Comparison of ENCODE assay signal across 10 mouse cellular contexts in the genomic region with DNA sequence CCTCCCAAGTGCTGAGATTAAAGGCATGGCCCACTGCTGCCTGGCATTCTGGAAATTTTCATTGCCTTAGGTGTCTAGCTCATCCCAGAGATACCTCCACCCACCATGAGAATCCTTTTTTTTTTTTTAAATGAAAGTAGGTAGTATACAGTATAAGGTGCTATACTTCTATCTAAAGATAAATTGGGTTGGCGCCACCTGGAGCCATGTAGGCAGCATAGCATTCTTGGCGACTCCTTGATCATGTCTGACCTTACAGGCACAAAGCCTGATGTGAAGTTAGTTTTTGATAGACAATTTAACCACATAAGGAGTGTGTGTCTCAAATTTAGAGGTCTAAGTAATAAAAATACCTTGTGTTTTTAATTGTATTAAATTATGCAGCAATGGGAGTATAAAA.
DNase-seq lines count a peak whose midpoint lies in the region; ATAC-seq and TF ChIP-seq lines count a peak whose summit lies in the region.
"Had no signal": no experiment of that assay in that cellular context is flagged by ENCODE, and none has a peak within 500 bp of the region (broad histone marks: within the 10 kb centered on the region; RNA-seq: fewer than 3 reads in every experiment).

No protein-coding gene starts in this region.

- intact Hi-C loops in heart, adult 2 months (cut with DNase I), result loop anchor here (5.0 kb wide), 1 partner anchor 75 kb away; no protein-coding TSS in a partner anchor

- TF ChIP-seq POLR2A in heart, adult 2 months (IDR thresholded peaks at IDR 0.05; ENCODE audit: insufficient read depth, low read depth, low read length), result no peak

- WGBS in heart, adult 2 months, result 68% methylated on average over 2 of the region's 2 CpGs
- 58% methylated on average over 2 of the region's 2 CpGs for WGBS in neural tube, embryonic 14.5 days
- WGBS in neural tube, embryonic 15.5 days, result 56% methylated on average over 2 of the region's 2 CpGs
- 59% methylated on average over 2 of the region's 2 CpGs for WGBS in heart, embryonic 12.5 days

- TF ChIP-seq EP300 in heart, adult 2 months (IDR thresholded peaks at IDR 0.05; ENCODE audit: insufficient read depth, low read depth, low read length), result no peak

- H3K4me1 ChIP-seq in heart, adult 2 months (ENCODE audit: control insufficient read depth, insufficient read depth, low read length), result peaks cover 7% of the 10 kb centered on the region
- H3K4me1 ChIP-seq in neural tube, embryonic 14.5 days (ENCODE audit: control insufficient read depth, insufficient read depth, low read length), result no peaks in the 10 kb centered on the region
- H3K4me1 ChIP-seq in neural tube, embryonic 15.5 days, result no peaks in the 10 kb centered on the region
- 0 out of 2 replicates have a peak, but pooled peaks cover 3% of the 10 kb centered on the region for H3K4me1 ChIP-seq in heart, embryonic 12.5 days (replicated peaks)
- H3K4me1 ChIP-seq: embryonic facial prominence, embryonic 15.5 days had no signal

- H3K36me3 ChIP-seq in heart, adult 2 months (ENCODE audit: control insufficient read depth, insufficient read depth, low read length), result peaks cover 4% of the 10 kb centered on the region; the same call in 1 of the 2 replicates
- no peaks in the 10 kb centered on the region for H3K36me3 ChIP-seq in neural tube, embryonic 14.5 days (ENCODE audit: control insufficient read depth, insufficient read depth, low read length)
- H3K36me3 ChIP-seq in neural tube, embryonic 15.5 days, result no peaks in the 10 kb centered on the region
- H3K36me3 ChIP-seq in heart, embryonic 12.5 days, result no peaks in the 10 kb centered on the region
- H3K36me3 ChIP-seq: embryonic facial prominence, embryonic 15.5 days had no signal

- peak; percentile 51; the same call in 1 of the 2 replicates for ATAC-seq in neural tube, embryonic 14.5 days (ENCODE audit: low read depth)
- ATAC-seq in neural tube, embryonic 15.5 days (ENCODE audit: low FRiP score), result no peak
- ATAC-seq in heart, embryonic 12.5 days (ENCODE audit: insufficient number of reproducible peaks, low FRiP score), result no peak

- no peak for DNase-seq in heart, adult 2 months
- DNase-seq in heart, adult 9 months (ENCODE audit: low spot score in 2 of 2), result no peak
- peak; percentile 1 for DNase-seq in c-Kit-positive CD71-negative TER-119-negative erythroid progenitor cells, embryonic 14.5 days (ENCODE audit: low read depth)
- DNase-seq in lung, postnatal 36 days, result peak; percentile 64
- DNase-seq in layer of hippocampus, postnatal 25 days (ENCODE audit: extremely low spot score in 1 of 2, low spot score in 1 of 2), result no peak

- no peaks in the 10 kb centered on the region for H3K27me3 ChIP-seq in heart, adult 2 months (ENCODE audit: control insufficient read depth, insufficient read depth, low read length)
- no peaks in the 10 kb centered on the region for H3K27me3 ChIP-seq in neural tube, embryonic 14.5 days (ENCODE audit: control insufficient read depth, insufficient read depth, low read length)
- no peaks in the 10 kb centered on the region for H3K27me3 ChIP-seq in neural tube, embryonic 15.5 days (replicated peaks)
- no peaks in the 10 kb centered on the region for H3K27me3 ChIP-seq in heart, embryonic 12.5 days (replicated peaks)
- H3K27me3 ChIP-seq: embryonic facial prominence, embryonic 15.5 days had no signal

- H3K4me3 ChIP-seq in heart, adult 2 months, result no peak overlapping the region
- no peak overlapping the region for H3K4me3 ChIP-seq in neural tube, embryonic 14.5 days (ENCODE audit: low read depth, low read length)
- H3K4me3 ChIP-seq in neural tube, embryonic 15.5 days (replicated peaks), result no peak overlapping the region
- H3K4me3 ChIP-seq in heart, embryonic 12.5 days, result no peak overlapping the region
- H3K4me3 ChIP-seq: embryonic facial prominence, embryonic 15.5 days had no signal

- TF ChIP-seq CTCF in heart, adult 2 months (IDR thresholded peaks at IDR 0.05), result peak; percentile 46

- no peak overlapping the region for H3K27ac ChIP-seq in heart, adult 2 months
- no peak overlapping the region for H3K27ac ChIP-seq in neural tube, embryonic 14.5 days (ENCODE audit: low read depth, low read length)
- no peak overlapping the region for H3K27ac ChIP-seq in neural tube, embryonic 15.5 days (replicated peaks)
- H3K27ac ChIP-seq in heart, embryonic 12.5 days (ENCODE audit: poor library complexity, severe bottlenecking), result no peak overlapping the region
- H3K27ac ChIP-seq: embryonic facial prominence, embryonic 15.5 days; macrophage had no signal

- H3K9me3 ChIP-seq in neural tube, embryonic 14.5 days (ENCODE audit: control insufficient read depth, low read length), result no peaks in the 10 kb centered on the region
- no peaks in the 10 kb centered on the region for H3K9me3 ChIP-seq in neural tube, embryonic 15.5 days (replicated peaks)
- H3K9me3 ChIP-seq in heart, embryonic 12.5 days (replicated peaks), result no peaks in the 10 kb centered on the region
- H3K9me3 ChIP-seq: embryonic facial prominence, embryonic 15.5 days had no signal

- H3K79me2 ChIP-seq in heart, adult 2 months (replicated peaks; ENCODE audit: control insufficient read depth, insufficient read depth, low read length), result no peaks in the 10 kb centered on the region; the same call in 1 of the 2 replicates

- H3K4me2 ChIP-seq in neural tube, embryonic 14.5 days (ENCODE audit: low read depth, low read length), result no peak overlapping the region
- no peak overlapping the region for H3K4me2 ChIP-seq in neural tube, embryonic 15.5 days
- no peak overlapping the region for H3K4me2 ChIP-seq in heart, embryonic 12.5 days
- H3K4me2 ChIP-seq: embryonic facial prominence, embryonic 15.5 days had no signal

- no peak overlapping the region for H3K9ac ChIP-seq in heart, adult 2 months (ENCODE audit: low read depth, low read length)
- H3K9ac ChIP-seq in neural tube, embryonic 14.5 days (replicated peaks; ENCODE audit: low read depth, low read length), result no peak overlapping the region
- H3K9ac ChIP-seq in neural tube, embryonic 15.5 days (replicated peaks), result no peak overlapping the region
- H3K9ac ChIP-seq in heart, embryonic 12.5 days, result no peak overlapping the region
- H3K9ac ChIP-seq: embryonic facial prominence, embryonic 15.5 days had no signal

Comparison
In these comparisons a context has a peak if more than half of its experiments do, and no peak if none do; other contexts are left out.
1. DNase-seq: peak in c-Kit-positive CD71-negative TER-119-negative erythroid progenitor cells, embryonic 14.5 days (single experiment) and lung, postnatal 36 days (single experiment); none in heart, adult 2 months (0 of 2), heart, adult 9 months (0 of 2) and layer of hippocampus, postnatal 25 days (0 of 2).